Mouse (Mus musculus): ENCODE results near the gene Hyal2.

Hyal2 gene

DNA sequence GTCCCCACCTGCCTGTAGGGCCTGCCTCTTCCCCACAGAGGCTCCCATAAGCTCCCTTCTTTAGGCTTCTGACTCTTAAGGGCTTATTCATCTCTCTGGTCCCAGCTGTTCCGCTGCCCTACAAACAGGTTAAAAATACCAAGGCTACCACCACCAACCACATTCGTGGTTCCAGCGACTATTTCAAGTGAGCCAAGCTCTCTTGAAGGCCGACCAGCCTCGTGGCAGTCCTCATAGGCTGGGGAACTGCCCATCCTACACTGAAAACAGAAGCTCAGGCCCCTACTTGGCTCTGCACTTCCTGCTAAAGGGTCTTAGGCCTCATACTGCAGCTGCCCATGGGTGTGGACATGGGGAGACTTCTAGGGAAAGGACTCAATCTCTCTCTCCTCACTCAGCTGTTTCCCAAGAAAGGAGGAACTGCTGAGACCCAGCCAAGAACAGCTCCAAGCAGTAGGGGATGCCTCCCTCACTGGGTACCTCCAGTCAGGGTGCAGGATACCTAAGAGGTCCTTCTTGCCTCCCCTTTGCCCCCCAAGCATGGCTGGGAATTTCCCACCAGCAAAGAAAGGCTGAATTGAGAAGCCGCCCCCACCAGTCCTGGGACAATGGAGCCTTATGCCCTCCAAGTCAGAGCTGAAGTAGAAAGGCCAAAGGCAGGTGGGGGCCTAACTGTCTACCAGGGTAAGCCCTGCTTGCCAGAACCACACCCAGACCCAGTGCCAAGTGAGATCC, 43.9 kb downstream of the Hyal2 start:
- DNase-seq (ENCODE audit: low spot score in 2 of 2), result no peak

DNA sequence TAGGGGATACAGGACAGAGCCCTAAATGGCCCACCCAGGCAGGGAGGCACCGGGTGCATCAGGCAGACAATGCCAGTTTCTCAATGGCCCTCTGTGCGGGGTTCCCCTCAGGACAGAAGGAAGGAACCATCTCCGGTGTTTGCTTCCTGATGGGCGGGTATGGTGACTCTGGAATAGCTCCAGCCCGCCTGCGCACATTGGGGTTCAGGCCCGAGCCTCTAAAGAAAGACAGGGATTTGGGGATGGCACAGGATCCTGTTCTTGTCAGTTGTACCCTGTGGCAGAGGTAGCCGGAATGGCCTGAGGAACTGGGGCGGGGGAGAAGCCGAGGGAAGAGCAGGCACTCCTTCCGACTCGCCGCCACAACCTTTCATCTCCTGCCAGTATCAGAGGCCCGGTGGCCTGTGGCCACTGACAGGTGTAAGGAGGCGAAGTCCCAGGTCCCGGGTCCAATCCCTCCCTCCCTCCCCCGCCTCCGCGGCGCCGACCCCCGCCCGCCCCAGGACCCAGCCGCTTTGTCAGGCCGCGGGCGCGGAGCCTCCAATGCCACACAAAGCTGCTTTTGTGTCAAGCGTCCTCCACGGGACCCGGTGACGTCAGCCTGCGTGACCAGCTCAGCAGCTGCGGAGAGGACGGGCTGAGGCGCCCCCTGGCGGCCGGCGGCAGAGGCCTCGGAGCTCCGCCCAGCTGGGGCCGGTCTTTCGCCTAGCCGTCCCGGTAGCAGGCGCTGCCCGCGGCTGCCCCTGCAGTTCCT, 44.6 kb downstream of the Hyal2 start:
- peak; percentile 94 to 99 for DNase-seq (ENCODE audit: low spot score in 2 of 2)

DNA sequence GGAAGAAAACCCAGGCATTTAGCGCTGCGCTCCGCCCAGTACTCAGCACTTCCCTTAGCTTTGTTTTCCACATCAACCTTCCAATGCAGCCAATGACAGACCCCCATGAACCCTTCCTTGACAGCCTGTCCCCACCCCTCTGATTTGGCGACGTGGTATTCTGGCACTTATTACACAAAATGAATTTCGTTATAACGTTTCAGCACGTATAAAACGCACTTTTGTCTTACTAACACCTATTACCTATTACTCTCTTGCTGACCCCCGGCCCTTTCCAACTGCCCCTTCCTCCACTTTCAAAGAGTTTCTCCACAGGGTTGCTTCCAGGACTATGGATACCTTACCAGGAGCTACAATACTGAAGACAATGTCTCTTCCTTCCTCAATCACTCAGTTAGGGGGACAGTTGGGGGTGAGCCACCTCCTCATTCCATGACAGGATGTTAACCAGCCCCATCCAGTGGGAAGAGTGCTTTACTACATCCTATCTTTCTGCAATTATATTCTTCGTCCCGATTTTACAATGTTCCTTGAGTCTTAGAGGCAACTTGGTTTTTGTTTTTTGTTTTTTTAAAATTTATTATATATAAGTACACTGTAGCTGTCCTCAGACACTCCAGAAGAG, 45.3 kb downstream of the Hyal2 start:
- no peak for DNase-seq (ENCODE audit: low spot score in 2 of 2)

DNA sequence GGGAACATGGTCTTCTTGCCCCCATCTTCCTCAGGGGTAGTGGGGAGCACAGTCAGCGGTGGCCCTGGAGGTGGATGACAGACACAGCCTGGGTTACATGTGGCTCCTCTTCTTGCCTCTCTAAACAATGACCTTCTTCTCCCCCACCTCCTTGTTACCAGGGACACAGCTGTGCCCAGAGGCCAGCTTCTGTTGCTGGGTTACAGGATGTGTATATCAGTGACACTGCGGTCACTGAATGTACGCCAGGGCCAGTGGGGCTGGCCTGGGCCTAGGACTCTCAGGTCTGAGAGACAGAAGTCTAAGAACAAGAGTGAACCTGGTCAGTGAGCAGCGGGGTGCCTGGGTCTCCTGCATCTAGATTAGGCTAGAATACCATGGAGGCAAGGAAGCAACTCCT, 47.3 kb downstream of the Hyal2 start:
- no peak for DNase-seq (ENCODE audit: low spot score in 2 of 2)

DNA sequence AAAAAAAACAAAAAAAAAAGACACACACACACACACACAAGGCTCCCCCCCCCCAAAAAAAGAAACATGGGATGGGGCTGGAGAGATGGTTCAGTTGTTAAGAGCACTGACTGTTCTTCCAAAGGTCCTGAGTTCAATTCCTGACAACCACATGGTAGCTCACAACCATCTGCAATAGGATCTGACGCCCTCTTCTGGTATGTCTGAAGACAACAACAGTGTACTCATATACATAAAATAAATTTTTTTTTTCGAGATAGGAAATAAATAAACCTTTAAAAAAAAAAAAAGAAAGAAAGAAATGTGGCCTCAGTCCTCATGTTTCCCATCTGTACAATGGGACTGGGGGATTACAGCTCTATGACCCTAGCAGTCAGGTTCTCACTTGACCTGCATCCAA, 49.7 kb downstream of the Hyal2 start:
- DNase-seq (ENCODE audit: low spot score in 2 of 2), result no peak

DNA sequence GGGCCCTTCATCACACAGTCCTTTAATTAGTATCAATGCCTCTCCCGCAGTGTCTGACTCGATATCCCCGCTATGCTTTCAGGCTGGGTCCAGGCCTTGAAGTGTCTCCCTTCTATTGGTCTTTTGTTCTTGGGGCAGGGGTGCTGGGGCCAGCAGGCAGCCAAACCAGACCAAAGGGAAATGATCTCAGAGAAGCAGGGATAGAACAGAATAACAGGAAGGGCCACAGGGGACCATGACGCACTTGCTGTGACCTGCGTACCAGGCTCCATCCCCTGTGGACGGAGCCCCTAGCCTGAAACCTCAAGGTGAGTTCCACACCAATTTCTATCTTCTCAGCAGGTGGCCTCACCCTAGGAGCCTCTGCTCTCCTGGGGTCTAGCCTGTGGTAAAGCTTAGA, 50.4 kb downstream of the Hyal2 start:
- no peak for DNase-seq (ENCODE audit: low spot score in 2 of 2)

DNA sequence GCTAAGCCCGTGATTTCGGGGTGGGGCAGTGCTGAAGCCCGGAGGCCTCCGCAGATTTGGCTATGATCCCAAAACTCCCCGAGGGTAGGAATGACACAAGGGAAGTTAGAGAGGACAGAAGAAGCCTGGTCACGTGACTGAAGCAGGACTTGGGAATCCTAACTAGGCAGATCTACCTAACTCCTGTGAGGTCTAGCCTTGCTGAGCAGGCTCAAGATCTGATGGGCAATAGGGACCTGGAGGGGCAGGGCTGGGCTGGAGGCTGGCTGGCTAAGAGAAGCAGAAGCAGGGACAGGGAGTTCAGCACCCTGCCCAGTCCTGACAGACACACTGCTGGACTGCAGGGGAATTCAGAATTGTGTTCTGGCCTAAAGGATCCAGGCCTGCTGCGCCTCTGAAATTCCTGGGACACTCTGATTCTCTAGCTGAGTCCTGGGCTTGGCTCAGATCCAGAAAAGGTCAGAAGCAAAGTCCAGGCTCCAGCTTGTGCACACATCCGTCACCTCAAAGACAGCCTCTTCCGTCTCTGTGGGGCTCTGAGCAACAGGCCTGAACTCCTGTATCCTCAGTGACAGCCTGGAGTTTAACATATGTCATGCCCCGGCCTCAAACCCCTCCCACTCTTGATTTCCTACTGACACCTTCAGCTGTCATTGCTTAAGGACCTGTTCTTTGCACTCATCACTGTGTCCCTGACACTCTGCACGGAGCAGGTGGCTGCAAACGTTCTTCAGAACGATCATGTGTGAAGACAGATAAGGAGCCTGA, 51.2 kb downstream of the Hyal2 start:
- no peak for DNase-seq (ENCODE audit: low spot score in 2 of 2)

DNA sequence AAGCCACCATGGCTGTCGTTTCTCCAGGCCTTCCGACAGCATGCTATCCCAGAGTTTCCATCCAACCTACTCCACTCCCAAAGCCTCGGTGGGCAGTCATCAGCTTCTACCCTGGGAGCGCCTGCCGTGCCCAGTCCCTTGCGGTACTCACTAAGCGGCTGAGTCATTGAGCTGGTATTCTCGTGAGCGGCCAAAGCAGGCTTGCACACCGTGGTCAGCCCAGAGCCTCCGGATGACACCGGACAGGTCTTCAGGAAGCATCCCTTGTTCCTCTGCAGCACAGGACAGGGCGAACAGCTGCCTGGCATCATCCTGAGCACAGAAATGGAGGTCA, 51.8 kb downstream of the Hyal2 start:
- DNase-seq (ENCODE audit: low spot score in 2 of 2), result no peak

DNA sequence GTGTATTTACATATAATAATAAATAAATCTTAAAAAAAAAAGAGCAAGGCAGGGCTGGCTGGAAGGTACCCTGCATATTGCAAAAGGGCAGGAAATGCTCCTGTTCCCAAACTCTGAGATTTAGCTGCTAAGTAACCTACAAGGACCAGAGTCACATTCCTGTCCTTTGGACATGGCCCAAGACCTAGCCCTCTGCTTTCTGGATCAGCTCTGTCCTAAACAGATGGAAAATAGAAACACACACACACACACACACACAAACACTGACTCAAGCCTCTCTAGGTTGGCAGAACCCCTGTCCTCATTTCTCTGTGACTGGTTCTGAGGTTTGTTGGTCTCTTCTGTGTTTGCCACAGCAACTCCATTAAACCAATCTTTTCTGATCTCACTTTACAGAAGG, 53.2 kb downstream of the Hyal2 start:
- no peak for DNase-seq (ENCODE audit: low spot score in 2 of 2)
